Mouse (Mus musculus): Measurements from ENCODE around the gene Lrp5. TPM values are rescaled to one million over a fixed set of nuclear protein-coding genes. Genes with fewer than 3 reads are reported as not detected.

The Lrp5 gene
- polyA plus RNA-seq, 1 experiment from 2014 or later, result 44.9 TPM

DNA sequence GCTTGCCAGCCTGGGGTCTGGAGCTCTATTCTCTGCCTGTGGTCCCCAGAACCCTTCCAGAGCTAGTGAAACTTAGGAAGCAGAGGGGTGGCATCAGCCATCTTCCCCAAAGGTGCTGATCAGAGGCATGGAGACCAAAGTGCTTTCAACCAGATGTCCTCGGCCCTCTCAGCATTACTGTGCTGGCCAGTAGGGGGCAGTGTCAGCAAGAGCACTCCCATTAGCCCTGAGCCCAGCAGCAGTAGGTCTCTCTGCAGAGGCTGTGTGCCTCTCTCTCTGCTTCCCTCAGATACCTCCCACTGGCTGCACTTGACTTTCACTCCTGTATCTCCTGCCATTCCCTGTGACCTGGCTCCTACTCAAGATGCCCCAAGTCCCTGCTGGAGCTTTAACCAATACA, 99.8 kb downstream of the Lrp5 start:
- TF ChIP-seq CTCF (IDR thresholded peaks at IDR 0.05), result peak; percentile 81
- CTCF ChIA-PET, result interaction anchor here (0.7 to 2.2 kb wide), 7 partner anchors 10 to 88 kb away, joined by 3 to 5 read pairs (median 3); no protein-coding TSS in a partner anchor
- in situ Hi-C loops (cut with MboI; ENCODE audit: low pct_unique_long_range_greater_than_20kb), result no loop called here
- DNase-seq (ENCODE audit: low read depth, low spot score) (no peak), ATAC-seq (peak; percentile 75)
- POLR2A ChIA-PET, result no interaction called here
- H3K27me3 ChIP-seq, result no peaks in the 10 kb centered on the region

DNA sequence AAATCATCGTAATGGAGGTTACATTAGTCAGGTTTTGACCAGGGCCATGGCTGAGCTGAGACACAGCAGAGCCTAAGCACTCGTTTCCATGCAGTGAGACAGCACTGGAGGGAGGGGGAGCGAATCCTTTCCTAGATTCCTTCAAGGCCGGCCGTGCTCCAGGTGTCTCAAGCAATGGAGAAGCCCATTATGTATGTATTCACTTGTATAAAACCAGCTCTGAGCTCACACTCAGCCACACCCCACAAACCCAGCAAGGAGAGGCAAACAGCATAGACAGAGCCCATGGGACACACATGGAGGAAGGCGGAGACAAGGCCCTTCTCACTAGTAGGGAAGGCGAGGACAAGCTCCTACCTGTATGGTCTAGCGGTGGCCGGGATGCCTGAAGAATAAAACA, 100.3 kb downstream of the Lrp5 start:
- POLR2A ChIA-PET, result no interaction called here
- H3K27me3 ChIP-seq, result no peaks in the 10 kb centered on the region
- in situ Hi-C loops (cut with MboI; ENCODE audit: low pct_unique_long_range_greater_than_20kb), result no loop called here
- TF ChIP-seq CTCF (IDR thresholded peaks at IDR 0.05), result no peak
- CTCF ChIA-PET, result interaction anchor here (0.9 to 2.2 kb wide), 7 partner anchors 9 to 115 kb away, joined by 3 to 5 read pairs (median 3); no protein-coding TSS in a partner anchor
- no peak for ATAC-seq
- no peak for DNase-seq (ENCODE audit: low read depth, low spot score)

DNA sequence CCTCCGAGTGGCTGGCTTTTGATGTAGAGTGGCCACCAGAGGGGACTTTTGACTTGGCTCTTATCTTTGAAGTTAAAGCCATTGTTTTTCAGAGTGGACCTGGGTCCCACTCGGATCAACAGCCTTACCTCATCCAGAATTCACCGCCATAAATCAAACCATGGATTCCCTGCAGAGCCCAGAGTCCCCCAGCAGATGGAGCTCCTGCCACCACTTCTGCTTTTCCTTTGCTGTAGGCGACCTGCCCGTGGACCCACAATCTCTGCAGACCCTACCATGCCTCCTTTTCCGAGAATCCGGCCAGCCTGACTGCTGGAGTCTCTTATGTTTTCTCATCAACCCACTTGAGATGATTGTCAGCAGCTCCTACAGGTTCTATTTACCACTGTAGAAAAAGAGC, 105.0 kb downstream of the Lrp5 start:
- peak; percentile 74 for TF ChIP-seq CTCF (IDR thresholded peaks at IDR 0.05)
- ATAC-seq (no peak), DNase-seq (ENCODE audit: low read depth, low spot score) (no peak)
- CTCF ChIA-PET, result no interaction called here
- POLR2A ChIA-PET, result no interaction called here
- H3K27me3 ChIP-seq, result no peaks in the 10 kb centered on the region
- in situ Hi-C loops (cut with MboI; ENCODE audit: low pct_unique_long_range_greater_than_20kb), result no loop called here

DNA sequence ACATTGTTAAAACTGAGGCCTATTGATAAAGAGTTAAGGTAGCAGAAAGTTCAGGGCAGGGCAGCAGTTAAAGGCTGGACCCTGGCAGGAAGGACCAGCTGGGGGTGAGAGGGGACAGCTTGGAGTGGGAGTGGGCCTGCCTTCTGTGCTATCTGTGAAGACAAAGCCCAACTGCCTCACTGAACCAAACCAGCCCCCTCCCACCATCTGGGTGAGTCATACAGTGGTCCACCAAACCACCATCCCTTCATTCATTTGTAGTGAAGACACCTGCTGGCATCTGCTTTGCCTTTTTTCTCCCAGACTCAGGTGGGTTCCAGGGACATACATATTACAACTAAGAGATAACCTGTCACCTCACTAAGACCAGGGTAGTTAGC, 108.5 kb downstream of the Lrp5 start:
- DNase-seq (ENCODE audit: low read depth, low spot score), result no peak
- TF ChIP-seq CTCF (IDR thresholded peaks at IDR 0.05), result no peak
- H3K27me3 ChIP-seq, result no peaks in the 10 kb centered on the region
- in situ Hi-C loops (cut with MboI; ENCODE audit: low pct_unique_long_range_greater_than_20kb), result no loop called here
- CTCF ChIA-PET, result interaction anchor here (2.1 kb wide), 1 partner anchor 11 kb away, joined by 6 read pairs; no protein-coding TSS in a partner anchor
- ATAC-seq, result no peak
- POLR2A ChIA-PET, result interaction anchor here (0.7 kb wide), 1 partner anchor 638 kb away, joined by 8 read pairs; no protein-coding TSS in a partner anchor

DNA sequence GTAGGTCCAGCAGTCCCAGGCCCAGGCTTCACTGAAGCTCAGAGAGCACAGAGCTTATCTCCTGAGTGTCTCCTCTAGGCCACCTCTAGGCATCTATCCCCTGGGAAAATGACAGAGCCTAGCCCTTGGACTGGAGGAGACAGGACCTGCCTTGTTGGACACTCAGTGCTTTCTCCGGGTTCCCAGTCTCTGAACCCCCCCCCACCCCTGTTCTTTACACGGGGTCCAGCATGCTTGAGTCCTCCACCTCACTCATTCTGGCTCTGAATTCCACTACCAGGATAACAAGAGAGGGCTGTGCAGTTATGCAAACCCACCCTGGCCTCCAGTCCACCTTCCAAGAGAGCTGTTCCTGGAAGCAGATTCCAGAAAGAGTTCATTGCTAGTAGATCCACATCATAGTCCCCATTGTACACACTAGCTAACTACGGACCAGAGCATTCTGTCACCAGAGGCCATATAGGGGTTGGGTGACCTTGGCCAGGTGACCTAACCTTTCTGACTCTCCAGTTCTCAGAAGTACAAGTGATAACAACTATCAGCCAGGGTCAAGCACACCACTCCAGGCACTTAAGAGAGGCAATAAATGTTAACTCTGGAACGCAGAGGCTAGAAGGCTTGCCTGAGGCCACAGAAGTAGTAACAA, 109.0 kb downstream of the Lrp5 start:
- ChIA-PET POLR2A (interaction anchor here (0.7 kb wide), 1 partner anchor 639 kb away, joined by 8 read pairs; no protein-coding TSS in a partner anchor), CTCF (interaction anchor here (1.2 to 2.1 kb wide), 2 partner anchors 9 to 11 kb away, joined by 4 to 6 read pairs; no protein-coding TSS in a partner anchor)
- ATAC-seq (no peak), DNase-seq (ENCODE audit: low read depth, low spot score) (no peak)
- no peak for TF ChIP-seq CTCF (IDR thresholded peaks at IDR 0.05)
- in situ Hi-C loops (cut with MboI; ENCODE audit: low pct_unique_long_range_greater_than_20kb), result no loop called here
- no peaks in the 10 kb centered on the region for H3K27me3 ChIP-seq

DNA sequence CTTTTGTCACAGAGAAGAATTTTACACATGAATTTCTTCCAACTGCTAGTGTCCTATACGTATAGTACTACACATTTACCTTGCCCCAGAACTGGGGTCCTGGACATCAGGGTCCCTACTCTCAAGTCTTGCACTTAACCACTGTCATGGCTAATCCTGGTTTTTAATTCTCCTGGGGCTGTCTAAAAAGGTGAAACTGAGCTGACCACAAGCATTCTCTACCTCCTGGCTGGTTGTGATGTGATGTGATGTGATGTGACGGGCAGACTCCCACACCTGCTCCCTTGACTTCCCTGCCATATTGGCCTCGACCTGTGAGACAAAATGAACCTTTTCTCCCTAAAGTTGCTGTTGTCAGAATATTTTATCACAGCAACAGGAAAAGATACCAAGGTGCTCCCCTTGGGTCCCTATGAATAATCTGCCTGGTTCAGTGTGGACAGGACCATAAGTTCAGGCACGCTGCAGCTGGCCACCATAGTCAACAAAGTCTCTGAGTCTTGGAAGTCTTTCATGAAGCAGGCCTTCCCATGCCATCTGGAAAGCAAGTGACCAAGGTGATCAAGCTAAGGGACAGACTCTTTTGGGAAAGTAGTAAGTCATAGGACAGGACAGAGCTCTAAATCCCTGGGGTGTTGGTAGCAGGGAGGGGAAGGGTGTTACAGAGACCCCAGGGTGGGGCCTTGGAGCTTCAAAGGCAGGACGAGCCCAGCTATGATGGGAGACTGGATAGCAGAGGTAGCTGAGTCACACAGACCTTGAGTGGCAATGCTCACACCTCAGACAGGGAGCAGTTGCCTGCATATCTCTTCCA, 109.7 kb downstream of the Lrp5 start:
- ChIA-PET POLR2A (no interaction called here), CTCF (interaction anchor here (1.2 to 2.1 kb wide), 2 partner anchors 10 to 12 kb away, joined by 4 to 6 read pairs; no protein-coding TSS in a partner anchor)
- ATAC-seq (no peak), DNase-seq (ENCODE audit: low read depth, low spot score) (no peak)
- H3K27me3 ChIP-seq, result no peaks in the 10 kb centered on the region
- in situ Hi-C loops (cut with MboI; ENCODE audit: low pct_unique_long_range_greater_than_20kb), result no loop called here
- no peak for TF ChIP-seq CTCF (IDR thresholded peaks at IDR 0.05)

DNA sequence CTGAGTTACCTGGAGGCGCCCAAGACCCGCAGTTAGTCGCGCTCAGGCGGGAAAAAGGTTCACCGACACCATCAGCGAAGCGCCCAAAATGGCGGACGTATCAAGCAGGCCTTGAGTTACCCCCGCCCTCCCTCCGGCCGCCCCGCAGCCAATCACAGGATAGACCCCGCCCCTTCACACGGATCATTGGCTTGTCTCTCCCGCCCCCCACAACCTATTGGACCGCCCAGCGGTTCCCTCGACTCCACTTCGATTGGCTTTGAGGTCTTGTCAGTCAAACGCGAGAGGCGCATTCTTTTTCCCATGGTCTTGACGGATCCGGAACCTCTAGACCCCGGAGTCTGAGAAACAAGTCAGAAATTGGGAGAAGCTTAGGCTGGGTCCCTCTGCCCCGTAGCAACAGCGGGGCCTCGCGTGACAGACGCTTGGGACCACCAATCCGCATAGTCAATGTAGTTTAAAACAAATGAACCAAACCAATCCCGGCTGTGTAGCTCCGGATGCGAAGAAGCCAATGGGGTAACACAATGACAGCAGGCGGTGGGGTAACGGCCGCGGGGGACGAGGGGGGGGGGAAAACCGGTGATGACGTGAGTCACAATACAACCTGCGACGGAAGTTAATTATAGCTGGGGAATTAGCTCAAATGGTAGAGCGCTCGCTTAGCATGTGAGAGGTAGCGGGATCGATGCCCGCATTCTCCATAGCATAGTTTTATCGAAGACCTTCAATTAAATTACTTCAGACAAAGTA, 110.6 kb downstream of the Lrp5 start, which contains the start of gene Ppp6r3:
Ppp6r3 (minus strand) TSS at position 118 of the 753 bp plus-strand sequence.
- in situ Hi-C loops (cut with MboI; ENCODE audit: low pct_unique_long_range_greater_than_20kb), result no loop called here
- no peaks in the 10 kb centered on the region for H3K27me3 ChIP-seq
- CTCF ChIA-PET, result interaction anchor here (1.2 kb wide), 1 partner anchor 11 kb away, joined by 3 read pairs; no protein-coding TSS in a partner anchor
- POLR2A ChIA-PET, result no interaction called here
- peak; percentile 99 for DNase-seq (ENCODE audit: low read depth, low spot score)
- ATAC-seq, result peak; percentile 93
- no peak for TF ChIP-seq CTCF (IDR thresholded peaks at IDR 0.05)

DNA sequence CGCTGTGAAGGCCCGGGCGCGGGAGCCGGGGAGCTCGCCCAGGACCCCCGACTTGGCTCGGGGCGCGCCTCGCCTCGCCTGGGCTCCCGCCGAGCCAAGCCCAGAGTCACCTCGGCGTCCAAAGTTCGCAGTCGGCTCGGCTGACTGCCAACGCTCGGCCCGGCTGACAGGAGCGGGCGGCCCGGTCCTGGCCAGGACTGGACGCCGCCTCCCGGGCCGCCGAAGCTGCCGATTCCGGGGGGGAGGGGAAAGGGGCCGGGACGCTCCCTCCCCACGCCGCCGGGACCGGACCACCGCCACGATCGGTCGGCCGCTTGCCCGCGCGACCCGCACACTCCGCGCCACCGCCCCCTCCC, 111.1 kb downstream of the Lrp5 start:
- DNase-seq (ENCODE audit: low read depth, low spot score) (no peak), ATAC-seq (peak; percentile 36)
- no peak for TF ChIP-seq CTCF (IDR thresholded peaks at IDR 0.05)
- no peaks in the 10 kb centered on the region for H3K27me3 ChIP-seq
- CTCF ChIA-PET, result interaction anchor here (1.2 kb wide), 1 partner anchor 11 kb away, joined by 3 read pairs; no protein-coding TSS in a partner anchor
- in situ Hi-C loops (cut with MboI; ENCODE audit: low pct_unique_long_range_greater_than_20kb), result no loop called here
- POLR2A ChIA-PET, result no interaction called here

DNA sequence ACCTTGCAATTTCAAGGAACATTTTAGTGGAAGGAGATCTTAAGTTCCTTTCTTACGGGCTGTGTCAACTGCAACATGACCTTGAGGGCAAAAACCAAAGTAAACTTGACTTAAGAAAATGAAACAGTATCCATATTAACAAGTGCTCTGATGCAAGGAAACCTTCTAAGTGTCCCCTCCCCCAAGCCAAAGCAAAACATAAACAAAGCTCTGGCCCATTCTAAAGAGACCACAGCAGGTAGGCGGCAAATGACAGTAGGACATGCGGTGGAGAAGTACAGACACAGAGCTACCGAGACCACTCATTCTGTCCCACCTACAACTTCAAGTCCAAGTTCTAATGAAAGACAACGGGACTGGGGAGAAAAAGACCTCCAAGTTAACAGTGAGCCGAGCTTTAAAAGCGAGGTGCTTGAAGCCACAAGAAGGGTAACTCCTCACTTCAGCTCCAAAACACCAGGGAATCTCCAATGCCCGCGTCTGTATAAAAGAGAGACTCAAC, 111.7 kb downstream of the Lrp5 start:
- no peaks in the 10 kb centered on the region for H3K27me3 ChIP-seq
- CTCF ChIA-PET, result interaction anchor here (1.2 kb wide), 2 partner anchors 12 to 99 kb away, joined by 3 read pairs; no protein-coding TSS in a partner anchor
- POLR2A ChIA-PET, result interaction anchor here (1.5 kb wide), 1 partner anchor 18 kb away, joined by 5 read pairs; no protein-coding TSS in a partner anchor
- TF ChIP-seq CTCF (IDR thresholded peaks at IDR 0.05), result no peak
- in situ Hi-C loops (cut with MboI; ENCODE audit: low pct_unique_long_range_greater_than_20kb), result no loop called here
- DNase-seq (ENCODE audit: low read depth, low spot score) (no peak), ATAC-seq (no peak)

DNA sequence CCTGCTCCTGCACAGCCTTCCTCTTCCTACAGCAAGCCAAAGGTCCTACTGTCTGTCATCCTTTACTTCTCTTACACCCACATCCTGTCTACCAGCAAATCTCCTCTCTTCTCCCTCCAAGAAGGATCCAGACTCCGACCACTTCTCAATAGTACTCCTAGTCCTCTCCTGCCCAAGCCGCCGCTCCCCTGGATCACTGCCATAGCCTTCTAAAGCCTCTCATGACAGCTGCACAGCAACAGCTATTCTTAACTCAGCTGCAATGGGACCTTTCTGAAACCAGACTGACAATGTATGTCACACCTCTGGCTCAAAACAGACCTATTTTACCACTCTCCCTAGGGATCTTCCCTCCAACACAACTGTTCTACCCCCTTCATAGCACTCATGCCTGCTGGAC, 122.1 kb downstream of the Lrp5 start:
- POLR2A ChIA-PET, result no interaction called here
- DNase-seq (ENCODE audit: low read depth, low spot score) (no peak), ATAC-seq (no peak)
- no peaks in the 10 kb centered on the region for H3K27me3 ChIP-seq
- CTCF ChIA-PET, result no interaction called here
- in situ Hi-C loops (cut with MboI; ENCODE audit: low pct_unique_long_range_greater_than_20kb), result no loop called here
- no peak for TF ChIP-seq CTCF (IDR thresholded peaks at IDR 0.05)
